Mouse (Mus musculus) heart, embryonic 12.5 days (tissue): ENCODE results near the gene Rps27l. TPM values are rescaled to one million over a fixed set of nuclear protein-coding genes. Genes with fewer than 3 reads are reported as not detected.

ENCODE experiments used
- ATAC-seq: fragments of 200-750 bp; cut with Nextera tagmentation; 2 replicates; pipeline ENCODE4 v1.8.0; 2017; ENCODE audit warnings: moderate TSS enrichment, moderate library complexity; ENCODE audit not compliant: insufficient number of reproducible peaks, low FRiP score
- H3K27ac ChIP-seq: fragments of 300-500 bp; sonication (generic); 2 replicates; pipeline ENCODE4 v1.5.1; 2016; ENCODE audit warnings: mild to moderate bottlenecking, moderate library complexity; ENCODE audit not compliant: poor library complexity, severe bottlenecking
- H3K27me3 ChIP-seq: fragments of 300-500 bp; sonication (generic); replicated peaks from 2 replicates; pipeline ENCODE4 v1.6.1; 2016; ENCODE audit warnings: mild to moderate bottlenecking, moderate library complexity
- H3K36me3 ChIP-seq: fragments of 300-500 bp; sonication (generic); 2 replicates; pipeline ENCODE4 v1.6.1; 2016; ENCODE audit warnings: mild to moderate bottlenecking, moderate library complexity
- H3K4me1 ChIP-seq: fragments of 300-500 bp; sonication (generic); replicated peaks from 2 replicates; pipeline ENCODE4 v1.6.1; 2016; ENCODE audit warnings: mild to moderate bottlenecking
- H3K4me2 ChIP-seq: fragments of 300-500 bp; sonication (generic); 2 replicates; pipeline ENCODE4 v1.6.1; 2016; ENCODE audit warnings: mild to moderate bottlenecking, moderate library complexity
- H3K4me3 ChIP-seq: fragments of 300-500 bp; sonication (generic); 2 replicates; pipeline ENCODE4 v1.5.1; 2016; ENCODE audit warnings: mild to moderate bottlenecking
- H3K9ac ChIP-seq: fragments of 300-500 bp; sonication (generic); 2 replicates; pipeline ENCODE4 v1.6.1; 2016; ENCODE audit warnings: mild to moderate bottlenecking, moderate library complexity
- H3K9me3 ChIP-seq: fragments of 300-500 bp; sonication (generic); replicated peaks from 2 replicates; pipeline ENCODE4 v1.6.1; 2016; ENCODE audit warnings: mild to moderate bottlenecking, moderate library complexity
- WGBS: fragments of 180-500 bp; shearing (Covaris S2); methylation state at CpG from one replicate; pipeline ENCODE4 v1.1.7; 2016; 5-methylcytosine and 5-hydroxymethylcytosine counted together
- polyA plus RNA-seq: library from polyadenylated mRNA; unstranded; fragments of >200 nt; fragmentation: Nextera tagmentation; extraction: Ambion mirVana; gene quantifications from 2 replicates; pipeline ENCODE4 v1.2.1, GENCODE M21; 2016

The Rps27l gene
- polyA plus RNA-seq, 1 experiment from 2014 or later, result 577 TPM

DNA sequence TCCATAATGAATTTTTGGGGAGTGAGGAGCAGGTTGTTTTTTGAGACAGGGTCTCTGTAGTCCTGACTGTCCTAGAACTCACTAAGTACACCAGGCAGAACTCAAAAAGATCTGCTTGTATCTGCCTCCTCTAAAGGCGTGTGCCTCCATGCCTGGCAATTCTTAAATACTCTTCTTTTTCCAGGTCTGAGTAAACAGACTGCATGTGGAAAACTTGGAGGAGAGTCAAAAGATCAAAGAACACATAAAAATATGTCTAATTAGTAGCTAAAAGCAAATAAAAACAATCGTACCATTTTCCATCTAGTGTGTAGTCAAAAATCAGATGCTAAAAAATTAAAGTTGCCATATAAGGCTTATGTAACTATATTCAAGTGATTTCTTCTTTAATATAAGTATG lies 7.0 kb downstream of the Rps27l start:
- 75% methylated on average over 2 of the region's 2 CpGs for WGBS
- H3K27ac ChIP-seq, result no peak overlapping the region
- no peak overlapping the region for H3K4me2 ChIP-seq
- H3K9me3 ChIP-seq, result no peaks in the 10 kb centered on the region
- H3K4me1 ChIP-seq, result no peaks in the 10 kb centered on the region
- H3K4me3 ChIP-seq, result no peak overlapping the region
- ATAC-seq, result no peak
- H3K9ac ChIP-seq, result no peak overlapping the region
- H3K36me3 ChIP-seq, result peaks cover 16% of the 10 kb centered on the region
- no peaks in the 10 kb centered on the region for H3K27me3 ChIP-seq

DNA sequence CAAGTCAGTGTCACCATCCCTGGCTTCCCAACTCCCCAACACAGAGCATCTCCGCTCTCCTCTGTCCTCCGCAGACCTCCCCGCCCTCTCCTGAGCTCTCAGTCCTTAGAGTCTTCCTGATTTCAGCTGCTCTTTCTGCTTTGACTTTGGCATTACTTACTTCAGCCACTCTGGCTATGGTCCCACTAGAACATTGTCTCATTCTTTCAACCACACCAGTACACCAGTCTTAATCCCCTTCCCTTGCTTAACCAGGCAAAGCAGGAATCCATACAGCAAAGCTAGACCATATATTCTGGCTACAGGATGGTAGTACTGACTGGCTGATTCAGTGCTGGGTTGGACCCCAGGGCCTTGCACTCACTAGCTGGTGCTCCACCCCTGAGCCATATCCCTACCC lies 11.6 kb downstream of the Rps27l start:
- 0 out of 2 replicates have a peak, but pooled peaks cover 4% of the 10 kb centered on the region for H3K36me3 ChIP-seq
- ATAC-seq, result no peak
- H3K4me2 ChIP-seq, result no peak overlapping the region
- 83% methylated on average over 3 of the region's 3 CpGs for WGBS
- H3K4me1 ChIP-seq, result no peaks in the 10 kb centered on the region
- H3K9me3 ChIP-seq, result no peaks in the 10 kb centered on the region
- H3K9ac ChIP-seq, result no peak overlapping the region
- H3K27me3 ChIP-seq, result no peaks in the 10 kb centered on the region
- H3K4me3 ChIP-seq, result no peak overlapping the region
- H3K27ac ChIP-seq, result no peak overlapping the region

DNA sequence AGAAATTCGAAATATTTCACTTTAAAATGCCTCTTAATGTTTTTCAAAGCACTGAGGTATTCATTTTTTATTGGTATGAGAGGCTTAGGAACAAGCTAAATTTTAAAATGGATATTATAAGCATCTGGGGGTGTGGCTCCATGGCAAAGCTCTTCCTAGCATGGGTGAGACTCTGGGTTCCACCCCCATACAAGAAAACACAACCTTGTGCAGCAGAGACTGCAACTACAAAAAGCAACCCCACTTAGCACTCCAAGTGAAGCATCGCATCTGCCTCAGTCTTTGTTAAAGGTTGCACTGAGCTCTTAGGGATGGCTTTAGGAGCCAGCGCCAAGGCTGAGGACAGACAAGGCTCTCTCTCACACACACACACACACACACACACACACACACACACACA lies 15.6 kb downstream of the Rps27l start:
- Histone ChIP-seq H3K4me1 (no peaks in the 10 kb centered on the region), H3K9me3 (no peaks in the 10 kb centered on the region), H3K9ac (no peak overlapping the region), H3K27ac (no peak overlapping the region), H3K27me3 (no peaks in the 10 kb centered on the region), H3K4me3 (no peak overlapping the region), H3K36me3 (peaks cover 3% of the 10 kb centered on the region), H3K4me2 (no peak overlapping the region)
- 71% methylated on average over 3 of the region's 3 CpGs for whole genome bisulfite sequencing
- no peak for ATAC-seq

DNA sequence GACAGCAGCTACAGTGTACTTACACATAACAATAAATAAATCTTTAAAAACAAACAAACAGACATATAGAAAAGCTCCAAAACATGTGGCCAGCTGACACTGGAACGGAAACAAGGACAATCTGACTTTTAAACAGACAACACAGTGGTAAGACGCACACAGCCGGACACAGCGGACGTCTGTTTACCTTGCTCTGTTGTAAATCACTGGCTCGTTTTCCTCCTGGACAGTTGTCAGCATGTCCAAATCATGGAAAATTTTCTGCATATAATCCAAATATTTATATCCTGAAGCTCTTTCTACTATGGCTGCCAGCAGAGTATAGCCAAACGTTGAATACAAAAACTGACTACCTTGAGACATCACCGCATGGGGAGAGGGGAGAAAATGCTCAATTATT lies 21.6 kb downstream of the Rps27l start:
- 87% methylated on average over 8 of the region's 8 CpGs for WGBS
- H3K9ac ChIP-seq, result no peak overlapping the region
- H3K27me3 ChIP-seq, result no peaks in the 10 kb centered on the region
- no peaks in the 10 kb centered on the region for H3K4me1 ChIP-seq
- H3K9me3 ChIP-seq, result no peaks in the 10 kb centered on the region
- no peak overlapping the region for H3K4me3 ChIP-seq
- no peak overlapping the region for H3K4me2 ChIP-seq
- H3K36me3 ChIP-seq, result peaks cover 25% of the 10 kb centered on the region
- no peak for ATAC-seq
- H3K27ac ChIP-seq, result no peak overlapping the region

DNA sequence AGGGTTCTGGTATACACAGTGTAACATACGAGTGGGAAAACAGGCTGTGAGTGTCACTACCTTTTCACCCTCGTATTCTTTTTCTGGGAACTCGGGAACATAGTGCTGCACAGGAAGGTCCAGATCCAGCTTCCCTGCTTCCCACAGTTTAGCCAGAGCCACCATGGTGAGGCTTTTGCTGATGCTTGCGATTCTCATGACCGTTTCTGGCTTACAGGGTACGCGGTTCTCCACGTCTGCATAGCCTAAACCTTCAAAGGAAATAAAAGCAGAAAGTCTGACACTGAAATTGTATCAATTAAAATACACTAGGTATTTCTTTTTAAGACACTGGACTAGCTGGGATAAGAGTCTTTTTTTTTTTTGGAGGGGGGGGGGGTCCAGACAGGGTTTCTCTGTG lies 25.2 kb downstream of the Rps27l start:
- Histone ChIP-seq H3K27ac (no peak overlapping the region), H3K9me3 (no peaks in the 10 kb centered on the region), H3K4me3 (no peak overlapping the region), H3K4me2 (no peak overlapping the region), H3K4me1 (peaks cover 4% of the 10 kb centered on the region; the same call in 1 of the 2 replicates), H3K9ac (no peak overlapping the region), H3K27me3 (no peaks in the 10 kb centered on the region), H3K36me3 (peaks cover 22% of the 10 kb centered on the region)
- ATAC-seq, result no peak
- WGBS, result 82% methylated on average over 8 of the region's 8 CpGs

DNA sequence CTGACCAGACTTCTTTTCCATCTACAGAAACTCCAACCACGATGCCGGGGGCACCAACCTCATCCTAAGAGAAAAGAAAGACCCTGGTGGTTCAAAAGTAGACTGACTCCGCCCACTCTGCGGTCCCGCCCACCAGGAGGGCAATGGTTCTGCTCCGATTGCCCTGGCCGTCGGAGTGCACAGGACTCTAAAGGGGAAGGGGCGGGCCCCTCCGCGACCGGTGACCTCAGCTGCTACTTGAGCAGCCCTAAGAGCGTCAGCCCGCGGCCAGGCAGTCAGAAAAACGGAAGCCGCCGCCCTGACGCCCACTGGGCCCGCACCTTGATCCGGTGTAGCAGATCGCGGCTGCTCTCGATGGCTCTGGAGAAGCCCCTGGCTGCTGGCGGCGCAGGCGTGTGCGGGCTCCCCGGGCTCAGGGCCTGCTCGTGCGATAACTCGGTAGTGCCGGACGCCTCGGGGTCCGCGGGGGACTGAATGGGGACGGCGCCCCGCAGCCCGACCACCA lies 28.9 kb downstream of the Rps27l start:
- H3K4me3 ChIP-seq, result peak overlapping the region; percentile 76
- H3K27me3 ChIP-seq, result no peaks in the 10 kb centered on the region
- peaks cover 4% of the 10 kb centered on the region; the same call in 1 of the 2 replicates for H3K4me1 ChIP-seq
- H3K9me3 ChIP-seq, result no peaks in the 10 kb centered on the region
- peak overlapping the region; percentile 84 for H3K27ac ChIP-seq
- WGBS, result under 1% methylated on average over 41 of the region's 41 CpGs
- H3K4me2 ChIP-seq, result peak overlapping the region; percentile 75
- peak overlapping the region; percentile 78 for H3K9ac ChIP-seq
- peaks cover 14% of the 10 kb centered on the region for H3K36me3 ChIP-seq
- ATAC-seq, result peak; percentile 95

DNA sequence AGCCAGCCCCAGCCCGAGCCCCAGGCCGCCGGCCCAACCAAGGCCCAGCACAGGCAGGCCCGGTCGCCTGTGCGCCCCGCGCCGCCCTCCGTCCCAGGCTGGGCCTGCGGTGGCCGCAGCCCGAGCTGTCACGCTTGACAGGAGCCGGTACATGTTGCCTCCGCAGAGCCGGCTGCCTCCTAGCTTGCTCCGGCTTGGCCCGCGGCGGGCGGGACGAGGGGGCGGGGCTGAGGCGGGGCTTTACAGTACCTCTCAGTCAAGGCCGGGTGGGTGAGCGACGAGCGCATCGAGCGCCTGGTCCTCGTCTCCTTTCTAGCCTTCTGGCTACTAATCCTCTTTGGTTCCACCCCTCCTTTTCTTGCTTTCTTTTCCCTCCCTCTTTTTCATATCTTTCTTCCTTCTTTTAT lies 29.4 kb downstream of the Rps27l start, which contains the start of gene Lactb:
TSS of gene Lactb (minus strand) at position 246 of the 407 bp plus-strand sequence.
- Histone ChIP-seq H3K4me1 (peaks cover 4% of the 10 kb centered on the region; the same call in 1 of the 2 replicates), H3K9me3 (no peaks in the 10 kb centered on the region), H3K4me2 (peak within 1 kb of the TSS; percentile 75), H3K27ac (peak within 1 kb of the TSS; percentile 84), H3K9ac (peak within 1 kb of the TSS; percentile 78), H3K36me3 (peaks cover 10% of the 10 kb centered on the region), H3K27me3 (no peaks in the 10 kb centered on the region), H3K4me3 (peak within 1 kb of the TSS; percentile 76)
- WGBS, result under 1% methylated on average over 32 of the region's 32 CpGs
- ATAC-seq, result peak; percentile 97

DNA sequence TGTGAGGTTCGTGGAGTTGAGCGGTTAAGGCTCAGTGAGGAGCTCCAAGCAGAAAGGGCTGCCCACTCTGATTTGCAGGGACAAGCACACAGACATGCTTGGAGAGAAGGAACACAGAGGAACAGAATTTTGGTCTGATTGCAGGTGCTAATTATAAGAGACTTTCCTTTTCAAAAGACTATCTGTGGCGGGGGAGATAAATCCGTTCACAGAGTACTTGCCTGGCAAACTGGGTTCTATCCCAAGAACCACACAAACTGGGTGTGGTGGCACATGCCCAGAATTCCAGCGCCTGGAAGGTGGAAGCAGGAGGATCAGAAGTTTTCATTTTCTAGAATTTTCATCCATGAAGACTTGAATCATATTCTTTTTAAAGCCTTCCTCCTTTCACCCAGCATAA lies 31.2 kb downstream of the Rps27l start:
- H3K27ac ChIP-seq, result no peak overlapping the region
- no peaks in the 10 kb centered on the region for H3K9me3 ChIP-seq
- ATAC-seq, result no peak
- H3K4me1 ChIP-seq, result peaks cover 4% of the 10 kb centered on the region; the same call in 1 of the 2 replicates
- H3K27me3 ChIP-seq, result no peaks in the 10 kb centered on the region
- 78% methylated on average over 5 of the region's 5 CpGs for WGBS
- H3K9ac ChIP-seq, result no peak overlapping the region
- H3K36me3 ChIP-seq, result no peaks in the 10 kb centered on the region
- no peak overlapping the region for H3K4me2 ChIP-seq
- H3K4me3 ChIP-seq, result no peak overlapping the region

DNA sequence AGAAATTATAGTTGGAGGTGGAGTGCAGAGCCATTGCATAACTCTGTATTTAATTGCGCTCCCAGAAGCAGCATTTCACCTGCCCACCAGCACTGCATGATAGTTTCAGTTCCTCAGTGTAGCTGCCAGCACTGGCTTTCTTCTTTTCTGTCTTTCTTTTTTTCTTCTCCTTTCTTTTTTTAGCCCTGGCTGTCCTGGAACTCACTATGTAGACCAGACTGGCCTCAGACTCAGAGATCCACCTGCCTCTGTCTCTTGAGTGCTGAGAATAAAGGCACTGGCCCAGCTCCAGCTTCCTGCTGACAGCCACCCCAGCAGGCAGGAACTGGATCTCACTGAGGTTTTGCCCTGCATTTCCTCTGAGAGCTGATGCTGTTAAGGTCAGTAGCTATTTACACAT lies 32.1 kb downstream of the Rps27l start:
- no peak overlapping the region for H3K4me2 ChIP-seq
- H3K9me3 ChIP-seq, result no peaks in the 10 kb centered on the region
- H3K4me3 ChIP-seq, result no peak overlapping the region
- H3K36me3 ChIP-seq, result no peaks in the 10 kb centered on the region
- no peak overlapping the region for H3K27ac ChIP-seq
- H3K27me3 ChIP-seq, result no peaks in the 10 kb centered on the region
- WGBS, result 95% methylated on average over 1 of the region's 1 CpGs
- no peak overlapping the region for H3K9ac ChIP-seq
- no peak for ATAC-seq
- H3K4me1 ChIP-seq, result peaks cover 4% of the 10 kb centered on the region; the same call in 1 of the 2 replicates

DNA sequence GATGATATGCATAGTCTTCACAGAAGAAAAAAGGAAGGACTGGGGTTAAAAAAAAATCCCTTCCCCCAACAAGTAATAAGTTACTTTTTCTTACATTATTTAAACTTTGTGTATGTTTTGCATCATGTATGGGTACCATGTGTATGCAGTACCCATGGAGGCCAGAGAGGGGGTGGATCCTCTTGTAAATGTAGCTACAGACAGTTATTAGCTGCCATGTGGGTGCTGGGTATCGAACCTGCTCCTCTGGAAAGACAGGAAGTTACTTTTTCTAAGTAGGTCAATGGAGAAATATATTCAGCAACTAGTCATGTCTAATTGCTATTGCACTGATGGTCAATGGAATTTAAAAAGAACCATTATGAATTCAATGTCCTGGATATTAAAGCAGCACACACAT lies 32.6 kb downstream of the Rps27l start:
- H3K4me3 ChIP-seq, result no peak overlapping the region
- no peak for ATAC-seq
- 83% methylated on average over 1 of the region's 1 CpGs for WGBS
- H3K36me3 ChIP-seq, result no peaks in the 10 kb centered on the region
- H3K9ac ChIP-seq, result no peak overlapping the region
- no peaks in the 10 kb centered on the region for H3K27me3 ChIP-seq
- H3K4me2 ChIP-seq, result no peak overlapping the region
- peaks cover 4% of the 10 kb centered on the region; the same call in 1 of the 2 replicates for H3K4me1 ChIP-seq
- H3K9me3 ChIP-seq, result no peaks in the 10 kb centered on the region
- no peak overlapping the region for H3K27ac ChIP-seq

DNA sequence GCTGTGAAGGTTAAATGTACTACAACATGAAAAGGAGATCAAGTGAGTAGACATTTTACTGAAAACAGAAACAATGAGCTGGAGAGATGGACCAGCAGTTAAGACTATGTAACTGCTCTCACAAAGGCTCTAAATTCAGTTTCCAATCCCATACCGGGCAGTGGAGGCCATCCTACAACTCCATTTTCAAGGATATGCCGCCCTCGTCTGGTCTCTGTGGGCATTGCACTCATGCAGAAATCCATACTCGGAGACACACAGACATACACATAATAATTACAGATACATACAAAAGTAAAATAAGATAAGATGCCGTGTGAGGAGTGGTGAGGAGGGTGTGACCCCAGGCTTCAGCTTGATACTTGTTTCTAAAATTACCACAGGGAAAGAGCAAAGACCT lies 34.6 kb downstream of the Rps27l start:
- WGBS, result 9% methylated on average over 5 of the region's 5 CpGs
- no peak for ATAC-seq
- Histone ChIP-seq H3K9me3 (no peaks in the 10 kb centered on the region), H3K27ac (no peak overlapping the region), H3K9ac (no peak overlapping the region), H3K4me2 (no peak overlapping the region), H3K4me1 (peaks cover 4% of the 10 kb centered on the region; the same call in 1 of the 2 replicates), H3K27me3 (no peaks in the 10 kb centered on the region), H3K4me3 (no peak overlapping the region), H3K36me3 (no peaks in the 10 kb centered on the region)

DNA sequence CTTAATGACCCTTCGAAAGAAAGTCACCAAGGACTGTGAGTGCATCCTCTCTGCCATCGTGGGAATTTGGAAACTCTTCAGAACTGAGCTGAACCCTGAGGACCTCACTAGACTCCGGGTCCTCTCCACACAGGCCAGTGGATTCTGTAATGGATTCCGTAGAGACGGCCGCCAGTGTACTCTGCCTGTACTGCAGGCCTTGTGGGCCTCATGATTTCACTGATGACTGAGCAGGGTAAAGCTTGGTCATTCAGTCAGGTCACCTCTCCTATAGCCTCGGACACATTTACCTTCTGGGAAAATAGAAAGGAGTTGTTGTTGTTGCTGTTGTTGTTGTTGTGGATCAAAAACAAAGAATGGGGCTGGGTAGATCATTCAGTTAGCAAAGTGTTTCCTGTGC lies 36.2 kb downstream of the Rps27l start:
- 74% methylated on average over 7 of the region's 7 CpGs for WGBS
- Histone ChIP-seq H3K4me1 (no peaks in the 10 kb centered on the region), H3K9ac (no peak overlapping the region), H3K36me3 (no peaks in the 10 kb centered on the region), H3K27ac (no peak overlapping the region), H3K27me3 (no peaks in the 10 kb centered on the region), H3K4me3 (no peak overlapping the region), H3K4me2 (no peak overlapping the region), H3K9me3 (no peaks in the 10 kb centered on the region)
- ATAC-seq, result no peak
